Mouse (Mus musculus) kidney, adult 9 months (tissue): ENCODE results near the gene Rnf135.
A peak's percentile ranks its signal among the peaks of the same experiment; 100 is the strongest.
"Not testable (repeated sequence)": the region's sequence is repeated elsewhere in the genome, so short reads cannot be mapped to it uniquely, and the experiment has no call there.

Source experiments
- DNase-seq: peaks from one replicate; pipeline ENCODE4 v3.0.0; 2022

The Rnf135 gene

DNA sequence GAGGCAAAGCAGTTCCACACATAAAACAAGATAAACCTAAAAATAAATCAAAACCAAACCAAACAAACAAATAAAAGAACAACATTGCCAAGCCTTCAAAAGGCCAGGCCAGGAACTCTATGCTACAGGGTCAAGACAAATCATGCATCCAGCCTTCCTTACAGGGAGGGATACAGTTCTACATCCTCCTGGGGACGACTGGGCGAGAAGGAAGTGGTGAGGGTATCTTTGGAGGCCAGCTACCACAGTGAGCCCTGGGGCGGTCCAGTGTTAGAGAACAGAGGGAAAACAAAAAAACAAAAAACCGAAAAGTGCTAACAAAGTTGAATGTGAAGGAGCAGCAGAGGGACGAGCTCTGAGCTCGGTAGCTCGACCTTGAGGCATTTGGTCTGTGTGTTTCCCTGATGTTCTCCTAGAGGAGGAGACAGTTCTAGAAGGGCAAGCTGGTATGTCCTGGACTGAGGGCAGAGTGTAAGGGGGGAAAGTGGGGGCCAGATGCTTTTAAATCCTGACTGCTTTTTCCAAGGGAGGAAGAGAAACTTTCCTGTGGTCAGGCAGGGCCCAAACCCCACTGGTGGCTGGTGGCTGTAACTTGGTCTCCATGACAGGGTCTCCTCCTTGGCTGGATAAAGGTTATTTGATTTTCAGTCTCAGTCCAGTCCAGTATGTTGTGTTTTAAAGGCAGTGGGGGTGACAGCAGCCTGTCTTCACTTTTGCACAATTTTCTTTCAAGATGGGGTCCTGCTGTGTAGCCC is 20.1 kb upstream of the Rnf135 start:
- no peak for DNase-seq

DNA sequence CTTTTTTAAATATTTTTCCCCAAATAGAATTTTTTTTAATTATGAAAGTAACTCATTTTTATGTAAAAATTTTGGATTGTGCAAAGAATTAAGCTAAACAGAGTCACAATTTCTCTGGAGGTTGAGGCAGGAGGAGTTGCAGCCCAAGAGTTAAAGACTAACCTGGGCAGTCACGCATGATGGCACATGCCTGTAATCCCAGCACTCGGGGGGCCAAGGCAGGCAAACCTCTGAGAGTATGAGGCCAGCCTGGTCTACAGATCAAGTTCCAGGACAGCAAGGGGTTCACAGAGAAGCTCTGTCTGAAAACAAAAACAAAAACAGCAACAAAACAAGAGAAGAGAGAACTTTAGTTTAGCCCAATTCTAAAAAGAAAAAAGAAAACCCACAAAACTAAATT is 19.4 kb upstream of the Rnf135 start:
- peak; percentile 83 for DNase-seq

DNA sequence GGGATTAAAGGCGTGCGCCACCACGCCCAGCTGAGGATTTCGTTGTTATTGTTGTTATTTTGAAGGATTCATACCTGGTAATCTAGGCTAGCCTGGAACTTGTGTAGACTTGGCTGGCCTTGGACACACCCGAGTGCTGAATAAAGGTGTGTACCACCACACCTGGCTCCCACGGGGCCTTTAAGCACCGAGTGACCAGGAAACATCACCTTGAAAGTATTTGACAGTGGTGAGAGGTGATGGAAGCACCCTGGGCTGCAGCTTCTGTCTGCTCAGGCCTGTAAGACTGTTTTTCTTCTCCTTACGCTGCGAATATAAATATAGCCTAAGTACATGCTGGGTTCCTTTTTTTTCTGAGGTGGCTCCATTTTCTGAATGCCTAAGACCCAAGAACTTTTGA is 15.5 kb upstream of the Rnf135 start:
- no peak for DNase-seq

DNA sequence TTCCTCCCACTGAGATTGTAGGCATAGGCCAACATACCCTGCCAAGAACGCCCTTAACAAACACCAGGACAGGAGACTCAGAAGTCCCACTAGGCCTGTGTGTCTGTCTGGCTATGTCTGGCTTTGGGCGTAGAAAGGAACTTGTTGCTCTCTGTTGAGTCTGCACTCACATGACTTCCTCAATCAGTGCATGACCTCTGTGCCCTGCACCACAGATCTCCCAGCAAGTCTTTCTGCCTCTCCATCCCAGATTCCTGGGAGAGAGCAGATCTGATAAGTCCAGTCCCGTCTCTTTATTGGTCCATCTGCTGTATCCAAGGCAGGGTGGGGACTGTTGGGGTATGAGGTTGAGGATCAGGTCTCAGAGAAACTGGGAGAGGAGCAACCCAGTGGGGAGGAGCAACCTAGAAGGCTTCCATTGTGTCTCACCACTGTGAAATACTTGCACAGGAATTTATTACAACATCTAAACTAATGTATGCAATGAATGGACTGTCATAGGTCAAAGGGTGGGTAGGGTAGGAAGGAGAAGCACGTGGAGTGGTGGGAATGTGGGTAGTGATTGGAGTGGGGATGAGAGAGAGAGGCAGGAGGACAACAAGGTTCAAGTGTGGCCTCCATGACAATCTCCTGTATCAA is 14.9 kb upstream of the Rnf135 start:
- no peak for DNase-seq

DNA sequence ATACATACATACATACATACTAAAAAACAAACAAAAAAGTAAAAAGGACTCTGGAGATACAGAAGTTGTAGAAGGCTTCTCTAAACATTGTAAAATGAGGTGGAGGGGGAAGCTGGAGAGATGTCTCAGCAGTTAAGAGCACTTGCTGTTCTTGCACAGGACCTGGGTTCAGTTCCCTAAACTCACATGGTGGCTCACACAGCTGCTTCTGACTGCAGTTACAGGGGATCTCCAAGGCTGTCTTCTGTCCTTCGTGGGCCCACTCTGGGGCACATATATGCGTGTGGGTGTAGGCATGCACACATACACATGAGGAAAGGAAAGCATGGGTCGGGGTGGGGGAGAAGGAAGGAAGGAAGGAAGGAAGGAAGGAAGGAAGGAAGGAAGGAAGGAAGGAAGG is 14.0 kb upstream of the Rnf135 start:
- DNase-seq: no peak

DNA sequence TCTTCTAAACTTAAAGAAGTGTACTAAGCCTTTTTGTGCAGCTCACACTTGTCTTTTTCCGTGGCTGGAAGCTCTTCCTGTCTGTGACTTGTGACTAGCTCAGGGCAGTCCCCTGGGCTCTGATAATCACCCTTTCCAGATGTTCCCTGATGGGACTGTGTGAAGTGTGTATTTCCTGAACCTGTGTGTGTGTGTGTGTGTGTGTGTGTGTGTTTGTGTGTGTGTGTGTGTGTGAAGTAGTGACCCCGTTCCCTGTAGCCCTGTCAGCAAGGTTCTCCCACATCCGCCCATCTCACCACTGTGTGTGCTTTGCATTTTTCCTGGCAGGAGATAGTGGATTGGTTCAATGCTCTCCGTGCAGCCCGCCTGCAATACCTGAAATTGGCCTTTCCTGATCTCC is 13.3 kb upstream of the Rnf135 start:
- no peak for DNase-seq

DNA sequence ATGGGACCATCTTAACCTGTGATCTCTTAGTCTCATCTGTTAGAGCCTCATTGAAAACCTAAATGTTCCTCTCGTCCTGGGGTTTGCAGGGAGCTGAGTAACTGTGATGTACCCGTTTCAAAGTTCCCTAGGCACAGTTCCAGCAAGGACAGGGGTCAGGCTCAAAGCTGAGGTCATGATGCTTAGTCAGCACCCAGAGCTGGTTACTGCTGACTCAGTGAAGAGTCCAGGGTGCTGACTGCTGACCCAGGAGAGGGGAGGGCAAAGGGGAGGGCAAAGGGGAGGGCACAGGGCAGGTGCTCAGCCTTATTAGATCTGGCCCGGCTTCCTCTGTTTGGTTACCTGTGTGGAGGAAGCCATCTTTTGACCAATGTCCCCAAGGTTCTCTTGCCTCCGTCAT is 11.8 kb upstream of the Rnf135 start:
- DNase-seq: peak; percentile 97

DNA sequence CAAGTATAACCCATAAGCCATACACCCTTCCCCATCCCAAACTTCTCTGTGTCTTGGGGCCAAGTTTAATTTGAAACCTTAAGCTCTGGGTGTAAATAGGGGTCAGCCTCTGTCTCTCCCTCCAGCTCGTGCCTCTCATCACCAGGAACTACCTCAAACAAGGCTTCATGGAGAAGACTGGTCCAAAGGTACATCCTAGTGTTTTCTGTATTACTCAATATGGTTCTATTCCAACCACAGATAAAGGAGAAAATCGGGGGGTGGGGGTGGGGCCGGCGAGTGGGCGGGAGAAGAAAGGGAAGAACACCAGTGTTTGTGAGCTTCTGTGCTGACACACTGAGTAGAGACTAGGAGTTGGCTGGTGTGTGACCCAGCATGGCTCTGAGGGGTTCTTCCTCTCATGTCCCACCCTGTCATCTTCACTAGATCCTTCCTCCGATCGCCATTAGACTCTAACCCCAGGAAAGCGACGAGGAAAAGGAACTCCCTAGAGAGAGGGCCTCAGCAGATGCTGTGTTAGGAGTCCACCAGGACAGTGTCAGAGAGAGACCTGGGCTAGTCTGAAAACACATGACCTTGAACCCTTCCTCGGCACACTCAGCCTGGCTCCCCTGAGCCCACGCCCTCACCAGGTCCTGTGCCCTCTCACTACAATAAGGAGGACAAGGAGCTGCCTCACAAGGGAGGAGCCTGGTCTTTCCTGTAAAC is 9.5 kb upstream of the Rnf135 start:
- DNase-seq: no peak

DNA sequence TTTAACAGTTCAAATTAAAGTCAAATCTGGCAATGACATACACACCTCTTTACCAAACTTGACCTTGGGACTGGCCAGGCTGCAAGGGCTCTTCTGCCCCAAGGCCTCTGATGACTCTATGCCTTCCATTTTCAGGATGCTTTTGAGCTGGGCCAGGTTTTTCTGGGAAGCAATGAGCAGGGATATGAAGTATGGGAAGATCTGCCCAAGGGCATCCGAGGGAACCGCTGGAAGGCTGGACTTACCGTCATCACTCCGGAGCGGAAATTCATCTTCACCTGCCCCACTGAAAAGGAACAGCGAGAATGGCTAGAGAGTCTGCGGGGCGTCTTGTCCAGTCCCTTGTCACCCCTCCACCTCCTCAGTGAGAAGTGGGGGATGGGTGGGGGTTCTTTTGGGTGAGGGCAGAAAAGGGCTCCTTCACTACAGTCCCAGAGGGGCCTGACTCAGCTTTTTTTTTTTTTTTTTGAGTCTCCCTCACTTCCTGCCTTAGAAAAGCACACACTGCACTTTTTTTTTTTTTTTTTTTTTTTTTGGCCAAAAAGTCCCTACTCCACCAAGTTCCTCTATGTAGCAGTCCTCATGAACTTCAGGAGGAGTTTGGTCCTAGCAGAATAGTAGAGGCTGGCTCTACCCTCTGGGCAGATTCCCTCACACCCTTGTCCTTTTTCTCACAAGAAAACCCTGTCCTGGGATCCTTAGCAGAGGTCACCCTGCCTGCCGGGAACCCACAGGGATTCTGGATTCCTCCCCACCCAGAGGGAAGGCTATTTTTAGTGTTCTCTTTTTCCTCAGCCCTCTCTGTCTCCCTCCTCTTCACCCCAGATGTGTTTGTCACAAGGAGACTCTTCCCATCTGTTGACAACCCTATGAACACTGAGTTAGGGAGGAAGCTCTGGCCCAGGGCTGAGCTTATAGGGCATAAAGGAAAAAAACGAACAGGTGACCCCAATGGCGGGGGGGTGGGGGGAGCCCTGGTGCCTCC is 6.4 kb upstream of the Rnf135 start:
- no peak for DNase-seq

DNA sequence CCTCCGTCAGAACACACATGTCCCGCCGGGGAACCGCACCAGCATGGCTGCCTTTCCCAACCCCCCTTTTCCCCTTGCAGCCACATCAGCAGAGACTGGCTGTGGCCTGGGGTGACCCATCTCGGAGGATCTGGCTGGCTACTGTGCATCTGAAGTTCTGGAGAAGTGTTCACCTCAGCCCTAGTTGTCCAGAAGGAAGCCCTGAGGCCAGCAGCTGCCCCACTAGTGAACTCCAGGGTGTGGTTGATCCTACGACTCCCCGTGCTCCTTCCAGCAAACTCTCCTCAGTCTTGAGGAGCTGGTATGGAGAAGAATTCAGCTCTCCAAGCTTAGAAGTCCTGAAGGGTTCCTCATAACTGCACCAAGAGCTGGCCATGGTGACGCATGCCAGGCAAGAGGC is 5.3 kb upstream of the Rnf135 start:
- DNase-seq: no peak

DNA sequence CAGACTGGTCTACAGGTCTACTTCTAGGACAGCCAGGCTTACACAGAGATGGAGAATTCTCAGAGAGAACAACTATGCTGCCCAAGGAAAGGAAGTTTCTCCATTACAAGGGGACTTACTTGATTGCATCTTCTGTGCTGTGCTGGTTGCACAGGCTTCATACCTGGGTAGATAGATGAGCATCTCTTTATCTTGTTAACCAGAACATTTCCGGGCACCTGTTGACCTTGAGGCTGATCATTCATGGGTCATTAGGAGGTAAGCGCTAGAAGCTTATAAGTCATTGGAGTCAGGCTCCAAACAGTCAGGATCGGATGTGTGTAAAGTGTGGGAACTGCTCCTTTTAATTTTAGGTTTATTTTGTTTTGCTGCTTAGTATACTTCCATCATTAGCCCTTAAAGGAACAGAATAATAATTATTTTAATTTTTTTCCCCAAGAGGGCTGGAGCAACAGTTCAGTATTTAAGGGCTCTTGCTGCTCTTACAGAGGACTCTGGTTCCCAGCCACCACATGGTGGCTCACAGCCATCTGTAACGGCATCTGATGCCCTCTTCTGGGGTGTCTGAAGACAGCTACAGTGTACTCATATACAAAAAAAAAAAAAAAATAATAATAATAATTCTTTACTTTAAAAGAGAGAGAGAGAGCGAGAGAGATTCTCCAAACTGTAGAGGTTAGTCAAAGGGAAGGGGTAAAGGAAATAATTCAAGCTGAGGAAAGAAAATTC is 2.5 kb upstream of the Rnf135 start:
- no peak for DNase-seq

DNA sequence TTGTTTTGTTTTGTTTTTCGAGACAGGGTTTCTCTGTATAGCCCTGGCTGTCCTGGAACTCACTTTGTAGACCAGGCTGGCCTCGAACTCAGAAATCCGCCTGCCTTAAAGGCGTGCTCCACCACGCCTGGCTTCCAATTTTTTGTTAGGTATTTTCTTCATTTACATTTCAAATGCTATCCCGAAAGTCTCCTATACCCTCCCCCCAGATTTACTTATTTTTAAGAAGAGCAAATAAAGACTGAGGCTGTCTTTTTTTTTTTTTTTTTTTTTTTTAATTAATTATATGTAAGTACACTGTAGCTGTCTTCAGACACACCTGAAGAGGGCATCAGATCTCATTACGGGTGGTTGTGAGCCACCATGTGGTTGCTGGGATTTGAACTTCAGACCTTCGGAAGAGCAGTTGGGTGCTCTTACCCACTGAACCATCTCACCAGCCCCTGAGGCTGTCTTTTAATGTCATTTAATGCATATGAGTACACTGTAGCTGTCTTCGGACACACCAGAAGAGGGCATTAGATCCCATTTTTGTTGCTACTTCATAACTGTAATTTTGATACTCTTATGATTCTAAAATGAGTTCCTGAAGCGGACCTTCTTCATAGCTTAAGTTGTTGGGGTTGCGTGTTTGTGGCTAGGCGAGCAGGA is 472 bp upstream of the Rnf135 start:
- DNase-seq: not testable (repeated sequence)

DNA sequence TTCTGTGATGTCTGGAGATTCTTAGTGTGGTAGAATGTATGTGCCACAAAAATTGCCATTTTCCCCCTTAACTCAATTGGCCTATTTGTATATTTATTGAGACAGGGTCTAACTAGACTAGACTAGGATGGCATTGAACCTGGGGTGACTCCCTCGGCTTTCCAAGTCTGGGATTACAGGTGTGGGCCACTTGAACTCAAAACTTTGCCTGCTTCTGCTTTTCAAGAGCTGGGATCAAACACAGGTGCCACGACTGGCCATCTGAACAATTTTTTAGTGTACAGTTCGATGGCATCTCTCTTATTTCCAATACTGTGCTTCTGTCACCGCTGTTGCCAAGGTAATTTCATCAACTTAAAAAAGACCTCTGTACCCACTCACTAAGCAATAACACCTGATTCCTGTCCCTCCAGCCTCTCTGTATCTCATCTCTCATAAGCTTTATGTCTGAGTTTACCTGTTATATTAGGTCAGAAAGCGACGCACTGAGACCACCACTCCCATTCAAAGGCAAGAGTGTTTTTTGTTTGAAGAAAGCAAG is 950 bp downstream of the Rnf135 start:
- DNase-seq: no peak

DNA sequence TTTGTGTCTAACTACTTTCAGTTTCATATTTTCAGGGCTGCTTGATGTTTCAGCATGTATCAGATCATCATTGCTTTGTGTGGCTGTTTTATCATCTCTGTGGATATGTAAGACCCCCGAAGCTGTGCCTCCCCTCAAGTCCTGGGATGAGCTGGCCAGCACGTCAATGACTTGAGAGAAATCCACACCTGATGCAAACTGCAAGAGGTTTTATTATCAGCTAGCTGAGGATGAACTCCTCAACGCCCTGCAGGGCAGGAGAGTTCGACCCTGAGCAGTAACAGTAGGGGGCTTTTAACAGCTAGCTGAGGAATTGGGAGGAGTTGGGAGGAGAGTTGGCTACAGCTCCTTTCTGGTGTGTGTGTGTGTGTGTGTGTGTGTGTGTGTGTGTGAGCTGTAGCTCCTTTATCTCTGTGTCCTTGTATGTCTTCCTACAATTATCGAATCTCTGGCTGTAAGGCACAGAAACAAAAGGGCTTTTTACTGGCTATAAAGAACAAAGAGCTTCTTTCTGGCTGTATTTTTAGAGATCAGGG is 1.9 kb downstream of the Rnf135 start:
- DNase-seq: not testable (repeated sequence)

DNA sequence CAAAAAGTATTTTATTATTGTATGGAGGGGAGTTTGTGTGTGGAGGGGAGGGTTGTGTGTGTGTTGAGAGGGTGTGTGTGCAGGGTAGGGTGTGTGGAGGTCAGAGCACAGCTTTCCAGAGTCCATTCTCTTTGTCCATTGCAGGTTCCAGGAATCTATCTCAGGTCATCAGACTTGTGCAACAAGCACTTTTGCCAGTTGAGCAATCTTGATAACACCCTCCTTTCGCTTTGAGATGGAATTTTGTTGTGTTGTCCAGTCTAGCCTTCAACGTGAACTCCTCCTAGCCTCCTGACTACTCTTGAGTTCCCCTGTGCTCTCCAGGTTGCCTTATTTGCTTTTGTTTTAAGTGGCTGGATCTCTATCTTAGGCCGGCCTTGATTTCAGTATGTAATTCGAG is 6.6 kb downstream of the Rnf135 start:
- DNase-seq: no peak

DNA sequence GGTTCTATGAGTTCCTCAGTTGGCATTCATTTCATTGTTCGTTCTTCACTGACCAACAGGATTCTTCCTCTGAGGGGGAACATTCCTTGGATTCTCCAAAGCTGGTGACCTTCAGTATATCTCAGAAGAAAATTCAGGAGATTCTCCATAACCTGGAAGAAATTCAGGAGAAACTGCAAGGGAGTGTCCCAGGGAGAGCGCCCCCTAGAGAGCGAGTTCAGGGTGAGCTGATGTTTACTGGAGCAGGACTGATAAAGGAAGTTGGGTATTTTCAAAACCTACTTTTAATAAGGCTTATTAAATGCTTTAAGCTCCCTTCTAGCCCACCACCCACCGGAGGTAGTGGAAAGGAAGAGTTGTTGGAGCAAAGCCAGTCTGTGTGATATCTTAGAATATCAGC is 10.2 kb downstream of the Rnf135 start:
- no peak for DNase-seq

DNA sequence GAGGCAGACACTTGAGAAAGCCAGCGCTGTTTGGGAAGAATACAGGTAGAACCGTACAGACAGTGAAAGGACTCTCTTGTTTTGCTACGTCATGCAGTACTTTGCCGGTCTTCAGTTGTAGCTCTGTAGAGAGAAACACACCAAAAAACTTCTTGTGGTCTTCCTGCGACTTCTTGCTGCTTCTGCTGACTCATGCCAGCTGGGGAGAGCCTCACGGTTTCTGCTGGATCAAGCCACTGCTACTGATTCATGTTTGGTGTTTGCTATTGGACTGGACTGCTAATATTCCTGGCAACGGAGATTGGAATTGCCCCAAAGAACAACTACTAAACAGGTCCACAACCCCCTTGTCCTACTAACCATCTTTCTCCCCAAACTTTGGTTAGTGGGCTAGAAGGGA is 12.7 kb downstream of the Rnf135 start:
- no peak for DNase-seq

DNA sequence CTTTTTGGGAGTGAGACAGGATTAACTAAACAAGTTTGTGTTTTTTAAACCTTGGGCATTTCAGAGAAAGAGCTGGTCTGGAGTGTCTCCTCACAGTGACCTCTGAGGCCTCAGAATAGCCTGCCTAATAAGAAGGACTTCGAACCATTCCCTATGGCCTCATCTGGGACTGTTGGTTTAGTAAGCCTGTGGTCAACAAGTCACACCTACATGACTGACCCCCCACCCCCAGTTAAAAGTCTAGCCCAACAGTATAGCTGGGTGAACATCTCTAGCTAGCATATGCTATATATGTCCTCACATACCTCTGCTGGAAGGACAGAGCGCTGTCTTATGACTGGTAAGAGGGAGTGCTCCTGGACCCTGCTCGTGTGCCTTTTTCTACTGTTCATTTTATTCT is 15.7 kb downstream of the Rnf135 start:
- DNase-seq: no peak

DNA sequence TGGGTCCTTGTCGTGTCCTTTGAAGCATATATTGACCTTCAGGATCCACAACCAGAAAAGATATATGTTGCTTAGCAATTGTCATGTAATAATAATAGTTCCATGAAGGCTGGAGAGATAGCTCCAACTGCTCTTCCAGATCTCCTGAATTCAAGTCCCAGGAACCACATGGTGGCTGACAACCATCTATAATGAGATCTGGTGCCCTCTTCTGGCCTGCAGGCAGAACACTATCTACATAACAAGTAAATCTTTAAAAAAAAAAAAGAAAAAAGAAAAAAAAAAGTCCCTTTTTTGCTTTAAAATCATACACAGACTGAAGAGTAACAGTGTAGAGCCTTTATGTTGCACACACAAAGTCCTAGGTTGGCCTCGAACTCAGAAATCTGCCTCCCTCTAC is 16.1 kb downstream of the Rnf135 start:
- DNase-seq: no peak

DNA sequence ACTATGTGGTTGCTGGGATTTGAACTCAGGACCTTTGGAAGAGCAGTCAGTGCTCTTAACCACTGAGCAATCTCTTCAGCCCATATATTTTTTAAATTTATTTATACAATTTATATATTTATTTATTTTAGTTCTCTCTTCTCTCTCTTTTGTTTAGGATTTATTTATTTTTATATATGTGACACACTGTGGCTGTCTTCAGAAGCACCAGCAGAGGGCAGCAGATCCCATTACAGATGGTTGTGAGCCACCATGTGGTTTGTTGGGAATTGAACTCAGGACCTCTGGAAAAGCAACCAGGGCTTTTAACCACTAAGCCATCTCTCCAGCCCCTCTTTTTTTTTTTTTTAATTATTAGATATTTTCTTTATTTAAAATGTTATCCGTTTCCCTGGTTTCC is 16.7 kb downstream of the Rnf135 start:
- DNase-seq: no peak

DNA sequence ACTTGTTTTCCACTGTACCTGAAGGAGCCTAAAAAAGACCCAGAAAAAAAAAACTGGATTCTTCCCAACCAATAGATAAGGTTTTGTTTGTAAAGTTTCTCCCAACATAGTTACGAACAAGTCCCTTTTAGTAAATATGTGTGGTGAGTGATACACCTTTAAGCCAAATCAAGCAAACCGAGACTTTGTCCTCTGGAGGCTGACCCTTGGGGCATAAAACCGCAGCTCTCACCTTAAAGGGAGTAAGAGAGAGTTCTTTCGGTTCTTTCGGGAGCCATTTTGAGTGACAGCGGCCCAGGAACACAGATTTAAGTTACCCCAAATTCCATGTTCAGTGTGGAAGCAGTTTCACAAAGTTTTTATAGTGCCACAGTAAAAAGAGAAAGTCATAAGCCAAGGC is 18.6 kb downstream of the Rnf135 start:
- DNase-seq: peak; percentile 70
